Mouse (Mus musculus) erythroblast, embryonic 14.5 days (primary cell): Measurements from ENCODE around the gene Lsm14b.

Experiments used
- GATA1 ChIP-seq: IDR thresholded peaks from 2 replicates; pipeline ENCODE4 v1.6.1; 2012; ENCODE audit warnings: low read length, inconsistent platforms, mixed read lengths
- TAL1 ChIP-seq: IDR thresholded peaks from 3 replicates; pipeline ENCODE4 v1.6.1; 2012; ENCODE audit warnings: low read length, inconsistent platforms, mixed read lengths

- TF ChIP-seq GATA1: no peak
- no peak for TF ChIP-seq TAL1
Measured at GRCm38 (mm10) chr2:180045283-180045682, 20.5 kb downstream of the Lsm14b start.
